Mouse (Mus musculus): Measurements from ENCODE around the gene 4930447C04Rik. TPM values are rescaled to one million over a fixed set of nuclear protein-coding genes. Genes with fewer than 3 reads are reported as not detected.

The 4930447C04Rik gene
- total and polyA plus RNA-seq, 3 experiments, result 0.30 to 0.47 TPM; not detected in 1

- 12% methylated on average over 13 of the region's 13 CpGs for WGBS
- no peaks in the 10 kb centered on the region for H3K36me3 ChIP-seq (ENCODE audit: control insufficient read depth, insufficient read depth, low read length)
- no peak overlapping the region for H3K4me3 ChIP-seq
- intact Hi-C loops (cut with DNase I), result no loop called here
- no peaks in the 10 kb centered on the region for H3K79me2 ChIP-seq (replicated peaks; ENCODE audit: control insufficient read depth, insufficient read depth, low read length)
- no peaks in the 10 kb centered on the region for H3K4me1 ChIP-seq (ENCODE audit: control insufficient read depth, insufficient read depth, low read length)
- DNase-seq, result no peak
- no peak overlapping the region for H3K27ac ChIP-seq
- peaks cover 22% of the 10 kb centered on the region for H3K27me3 ChIP-seq (ENCODE audit: control insufficient read depth, insufficient read depth, low read length)
- no peak overlapping the region for H3K9ac ChIP-seq (ENCODE audit: low read depth, low read length)
- no peak for TF ChIP-seq CTCF (IDR thresholded peaks at IDR 0.05)
- TF ChIP-seq EP300 (IDR thresholded peaks at IDR 0.05; ENCODE audit: insufficient read depth, low read depth, low read length), result no peak
- no peak for TF ChIP-seq POLR2A (IDR thresholded peaks at IDR 0.05; ENCODE audit: insufficient read depth, low read depth, low read length)
Observed at GRCm38 (mm10) chr12:72938176-72938575, 2.4 kb downstream of the 4930447C04Rik start.

GRCm38 (mm10) chr12:72937537-72938120 lies 2.9 kb downstream of the 4930447C04Rik start:
- 10% methylated on average over 19 of the region's 19 CpGs for WGBS
- Histone ChIP-seq H3K79me2 (replicated peaks; ENCODE audit: control insufficient read depth, insufficient read depth, low read length) (no peaks in the 10 kb centered on the region), H3K36me3 (ENCODE audit: control insufficient read depth, insufficient read depth, low read length) (no peaks in the 10 kb centered on the region), H3K4me3 (no peak overlapping the region), H3K27ac (no peak overlapping the region), H3K4me1 (ENCODE audit: control insufficient read depth, insufficient read depth, low read length) (no peaks in the 10 kb centered on the region), H3K27me3 (ENCODE audit: control insufficient read depth, insufficient read depth, low read length) (peaks cover 22% of the 10 kb centered on the region), H3K9ac (ENCODE audit: low read depth, low read length) (no peak overlapping the region)
- intact Hi-C loops (cut with DNase I), result no loop called here
- DNase-seq, result no peak
- TF ChIP-seq CTCF (IDR thresholded peaks at IDR 0.05) (no peak), EP300 (IDR thresholded peaks at IDR 0.05; ENCODE audit: insufficient read depth, low read depth, low read length) (no peak), POLR2A (IDR thresholded peaks at IDR 0.05; ENCODE audit: insufficient read depth, low read depth, low read length) (no peak)

- Histone ChIP-seq H3K4me3 (no peak overlapping the region), H3K4me1 (ENCODE audit: control insufficient read depth, insufficient read depth, low read length) (no peaks in the 10 kb centered on the region), H3K36me3 (ENCODE audit: control insufficient read depth, insufficient read depth, low read length) (no peaks in the 10 kb centered on the region), H3K9ac (ENCODE audit: low read depth, low read length) (no peak overlapping the region), H3K27ac (no peak overlapping the region), H3K79me2 (replicated peaks; ENCODE audit: control insufficient read depth, insufficient read depth, low read length) (no peaks in the 10 kb centered on the region), H3K27me3 (ENCODE audit: control insufficient read depth, insufficient read depth, low read length) (peaks cover 21% of the 10 kb centered on the region)
- no peak for DNase-seq
- 41% methylated on average over 8 of the region's 8 CpGs for WGBS
- intact Hi-C loops (cut with DNase I), result no loop called here
- no peak for TF ChIP-seq EP300 (IDR thresholded peaks at IDR 0.05; ENCODE audit: insufficient read depth, low read depth, low read length)
Observed at GRCm38 (mm10) chr12:72936751-72937150, 3.8 kb downstream of the 4930447C04Rik start.

- Histone ChIP-seq H3K27ac (no peak overlapping the region), H3K9ac (ENCODE audit: low read depth, low read length) (no peak overlapping the region), H3K27me3 (ENCODE audit: control insufficient read depth, insufficient read depth, low read length) (peaks cover 5% of the 10 kb centered on the region), H3K36me3 (ENCODE audit: control insufficient read depth, insufficient read depth, low read length) (no peaks in the 10 kb centered on the region), H3K79me2 (replicated peaks; ENCODE audit: control insufficient read depth, insufficient read depth, low read length) (no peaks in the 10 kb centered on the region), H3K4me3 (peak overlapping the region; percentile 2; the same call in 1 of the 2 replicates), H3K4me1 (ENCODE audit: control insufficient read depth, insufficient read depth, low read length) (no peaks in the 10 kb centered on the region)
- DNase-seq, result peak in 1 of 2 experiments; percentile 32
- 13% methylated on average over 47 of the region's 48 CpGs for WGBS
- TF ChIP-seq POLR2A (IDR thresholded peaks at IDR 0.05; ENCODE audit: insufficient read depth, low read depth, low read length) (no peak), EP300 (IDR thresholded peaks at IDR 0.05; ENCODE audit: insufficient read depth, low read depth, low read length) (no peak), CTCF (IDR thresholded peaks at IDR 0.05) (no peak)
- intact Hi-C loops (cut with DNase I), result no loop called here
Observed at GRCm38 (mm10) chr12:72917159-72917993, 23.2 kb downstream of the 4930447C04Rik start.

GRCm38 (mm10) chr12:72854377-72855032 lies 86.1 kb downstream of the 4930447C04Rik start:
- no peak overlapping the region for H3K4me3 ChIP-seq
- peaks cover 8% of the 10 kb centered on the region for H3K27me3 ChIP-seq (ENCODE audit: control insufficient read depth, insufficient read depth, low read length)
- no peaks in the 10 kb centered on the region for H3K36me3 ChIP-seq (ENCODE audit: control insufficient read depth, insufficient read depth, low read length)
- H3K27ac ChIP-seq, result no peak overlapping the region
- no peak overlapping the region for H3K9ac ChIP-seq (ENCODE audit: low read depth, low read length)
- peaks cover 2% of the 10 kb centered on the region; the same call in 1 of the 2 replicates for H3K4me1 ChIP-seq (ENCODE audit: control insufficient read depth, insufficient read depth, low read length)
- intact Hi-C loops (cut with DNase I), result no loop called here
- no peaks in the 10 kb centered on the region for H3K79me2 ChIP-seq (replicated peaks; ENCODE audit: control insufficient read depth, insufficient read depth, low read length)
- DNase-seq, result no peak
- TF ChIP-seq CTCF (IDR thresholded peaks at IDR 0.05) (no peak), POLR2A (IDR thresholded peaks at IDR 0.05; ENCODE audit: insufficient read depth, low read depth, low read length) (no peak), EP300 (IDR thresholded peaks at IDR 0.05; ENCODE audit: insufficient read depth, low read depth, low read length) (no peak)
- 7% methylated on average over 19 of the region's 19 CpGs for WGBS

Measured in heart, adult 2 months (tissue).